Mouse (Mus musculus) spleen, adult 2 months (tissue): Measurements from ENCODE around the gene Krt79.

Experiments used
- CTCF ChIP-seq: fragments of 200-500 bp; IDR thresholded peaks from 2 replicates; pipeline ENCODE4 v1.5.1; 2011; ENCODE audit warnings: mild to moderate bottlenecking, inconsistent platforms; ENCODE audit not compliant: insufficient read depth, insufficient read length, insufficient replicate concordance; ENCODE audit errors: extremely low read depth
- POLR2A ChIP-seq: fragments of 200-500 bp; IDR thresholded peaks from 2 replicates; pipeline ENCODE4 v1.6.1; 2011; ENCODE audit warnings: low read depth, low read length, inconsistent platforms

- no peak for TF ChIP-seq CTCF
- no peak for TF ChIP-seq POLR2A
Measured at GRCm38 (mm10) chr15:101970536-101970935, 30.4 kb upstream of the Krt79 start.
